Mouse (Mus musculus) embryonic fibroblast, embryonic 13.5 days (primary cell): ENCODE data around the gene Glrb. TPM values are rescaled to one million over a fixed set of nuclear protein-coding genes. Genes with fewer than 3 reads are reported as not detected.

Source experiments
- H3K27ac ChIP-seq: 2 replicates; pipeline ENCODE4 v1.5.1; 2012; ENCODE audit warnings: low read length, control low read depth, inconsistent platforms; ENCODE audit not compliant: insufficient read depth
- H3K4me1 ChIP-seq: 2 replicates; pipeline ENCODE4 v1.6.1; 2011; ENCODE audit warnings: low read length; ENCODE audit not compliant: control insufficient read depth, insufficient read depth
- H3K4me3 ChIP-seq: 2 replicates; pipeline ENCODE4 v1.5.1; 2011; ENCODE audit warnings: mild to moderate bottlenecking, control low read depth, low read length; ENCODE audit not compliant: insufficient read depth
- CTCF ChIP-seq: IDR thresholded peaks from 2 replicates; pipeline ENCODE4 v1.5.1; 2011; ENCODE audit warnings: mild to moderate bottlenecking, control low read depth, low read length, moderate library complexity, borderline replicate concordance; ENCODE audit not compliant: insufficient read depth
- POLR2A ChIP-seq: IDR thresholded peaks from 2 replicates; pipeline ENCODE4 v1.6.1; 2011; ENCODE audit warnings: low read depth, mild to moderate bottlenecking, control low read depth, low read length, moderate library complexity
- polyA plus RNA-seq: library from polyadenylated mRNA; stranded (reverse); fragments of >200 nt; gene quantifications from 2 replicates; pipeline ENCODE4 v1.2.4, GENCODE M21; 2011; ENCODE audit warnings: low read depth; ENCODE audit not compliant: missing spikeins, insufficient read length

The Glrb gene
- polyA plus RNA-seq, 1 experiment, result 18.0 TPM

DNA sequence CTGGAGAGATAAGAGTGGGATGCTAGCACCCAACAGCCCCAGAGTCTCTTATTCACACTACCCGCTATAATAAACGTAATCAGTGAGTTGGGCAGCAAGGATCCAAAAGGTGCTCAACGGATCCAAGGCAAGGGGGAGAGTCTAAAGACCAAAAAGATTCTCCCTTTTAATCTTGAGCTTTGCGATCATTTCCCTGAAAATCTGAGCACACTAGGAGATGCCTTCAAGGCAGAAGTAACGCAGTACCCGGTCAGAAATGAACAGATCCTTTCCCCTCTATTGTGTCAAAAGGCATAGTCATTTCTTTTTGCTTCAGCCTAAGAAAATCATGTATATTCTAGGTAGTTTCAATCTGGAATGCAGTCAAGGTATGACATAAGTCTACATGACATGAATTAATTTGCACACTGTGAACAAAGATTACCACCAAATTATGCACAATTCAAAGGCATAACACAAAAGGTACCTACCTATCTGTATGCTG, 111.6 kb downstream of the Glrb start:
- Histone ChIP-seq H3K27ac (no peak overlapping the region), H3K4me1 (no peaks in the 10 kb centered on the region), H3K4me3 (no peak overlapping the region)
- TF ChIP-seq CTCF (no peak), POLR2A (no peak)

GRCm38 (mm10) chr3:80800995-80801826, 112.2 kb downstream of the Glrb start:
- H3K4me1 ChIP-seq, result no peaks in the 10 kb centered on the region
- TF ChIP-seq CTCF (no peak), POLR2A (no peak)
- H3K27ac ChIP-seq, result no peak overlapping the region
- no peak overlapping the region for H3K4me3 ChIP-seq

GRCm38 (mm10) chr3:80800299-80800994, 113.0 kb downstream of the Glrb start:
- 0 out of 2 replicates have a peak overlapping the region, but pooled peaks have one; percentile 3 for H3K4me3 ChIP-seq
- no peak for TF ChIP-seq CTCF
- TF ChIP-seq POLR2A, result no peak
- H3K4me1 ChIP-seq, result no peaks in the 10 kb centered on the region
- no peak overlapping the region for H3K27ac ChIP-seq

DNA sequence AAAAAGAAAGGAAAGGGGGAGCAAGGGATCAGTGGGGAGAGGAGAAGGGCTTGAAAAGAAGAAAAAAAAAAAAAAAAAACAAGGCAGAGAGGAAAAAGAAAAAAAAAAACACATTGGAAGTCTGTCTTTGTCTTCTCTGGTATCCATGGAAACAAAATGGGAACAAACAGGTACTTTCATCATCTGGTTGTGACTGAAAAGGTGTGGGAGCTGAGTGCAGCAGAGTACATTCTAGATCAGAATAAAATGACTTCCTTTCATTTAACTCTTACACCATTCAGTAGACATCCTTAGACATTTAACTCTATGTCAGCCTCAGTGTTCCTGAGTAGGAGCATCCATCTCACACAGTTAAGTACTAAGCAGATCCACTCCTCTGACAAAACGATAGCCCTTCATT, 115.5 kb downstream of the Glrb start:
- TF ChIP-seq CTCF (no peak), POLR2A (no peak)

DNA sequence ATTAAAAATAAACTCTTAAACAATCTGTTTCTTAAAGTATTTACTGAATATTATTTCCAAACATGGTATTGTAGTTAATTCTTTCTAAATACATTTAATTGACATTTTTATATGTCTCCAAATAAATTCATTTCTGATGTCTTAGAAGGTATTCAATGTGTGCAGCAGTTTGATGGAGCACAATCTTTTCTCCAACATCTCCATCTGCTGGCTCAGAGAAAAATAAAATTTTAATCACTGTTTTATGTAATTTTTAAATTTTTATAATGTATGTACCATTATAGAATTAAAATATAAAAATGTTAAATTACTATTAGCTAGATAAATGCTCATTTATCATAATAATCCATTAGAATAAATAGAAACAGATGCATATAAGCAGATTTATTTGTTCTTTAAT, 116.7 kb downstream of the Glrb start:
- Histone ChIP-seq H3K27ac (no peak overlapping the region), H3K4me1 (no peaks in the 10 kb centered on the region), H3K4me3 (no peak overlapping the region)
- TF ChIP-seq POLR2A, result no peak
- TF ChIP-seq CTCF, result no peak

More for the DNA sequence above, 115.5 kb downstream of the Glrb start:
- Histone ChIP-seq H3K4me1 (no peaks in the 10 kb centered on the region), H3K4me3 (no peak overlapping the region), H3K27ac (no peak overlapping the region)

DNA sequence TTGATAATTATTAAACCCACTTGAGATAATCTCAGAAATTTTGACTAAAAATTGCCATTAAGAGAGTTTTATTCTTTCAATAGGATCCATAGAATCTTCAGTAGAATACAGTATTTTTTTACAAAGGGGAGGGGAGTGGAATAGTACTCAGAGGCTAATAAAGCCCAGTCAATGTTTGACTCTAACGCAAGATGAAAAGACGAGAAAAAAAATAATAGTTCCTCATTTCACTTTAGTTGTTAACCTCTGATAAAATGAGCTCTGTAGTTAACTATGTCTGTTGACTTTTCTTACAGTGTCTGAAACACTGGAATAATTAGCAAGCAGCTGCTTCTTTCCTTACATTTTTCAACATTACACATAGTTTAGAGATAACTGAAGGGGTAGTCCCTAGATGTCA, 118.2 kb downstream of the Glrb start:
- TF ChIP-seq POLR2A, result no peak
- no peak overlapping the region for H3K4me3 ChIP-seq
- H3K4me1 ChIP-seq, result no peaks in the 10 kb centered on the region
- H3K27ac ChIP-seq, result no peak overlapping the region

Other genes with a start within 250 kb of the Glrb start
- 0.33 TPM in 1 of 2 replicates, not detected in the other for gene Gria2, start 110.8 kb downstream of the Glrb start, polyA plus RNA-seq
- 68.1 and 72.5 TPM in 2 replicates for gene Pdgfc, start 122.8 kb upstream of the Glrb start, polyA plus RNA-seq